28 mouse cellular contexts compared by ENCODE assay signal in genomic region chr19:24314676-24315075, GRCm38 (mm10). TPM values are rescaled to one million over a fixed set of nuclear protein-coding genes. Genes with fewer than 3 reads are reported as not detected.
DNase-seq lines count a peak whose midpoint lies in the region; ATAC-seq and TF ChIP-seq lines count a peak whose summit lies in the region.
"Had no signal": no experiment of that assay in that cellular context is flagged by ENCODE, and none has a peak within 500 bp of the region (broad histone marks: within the 10 kb centered on the region; RNA-seq: fewer than 3 reads in every experiment).

No protein-coding gene starts in this region.

- ATAC-seq in forebrain, postnatal 0 days = no peak
- ATAC-seq in midbrain, embryonic 11.5 days (ENCODE audit: low FRiP score) = no peak
- ATAC-seq in midbrain, embryonic 13.5 days = no peak
- ATAC-seq in liver, embryonic 12.5 days = no peak
- ATAC-seq: forebrain, embryonic 13.5 days; inflammation-experienced regulatory T-cells, adult 6 months; lung, postnatal 0 days; midbrain, embryonic 15.5 days had no signal

- H3K27ac ChIP-seq in forebrain, embryonic 10.5 days = 0 out of 2 replicates have a peak overlapping the region, but pooled peaks have one; percentile 77
- no peak overlapping the region for H3K27ac ChIP-seq in forebrain, postnatal 0 days (ENCODE audit: low read depth, low read length)
- no peak overlapping the region for H3K27ac ChIP-seq in midbrain, embryonic 11.5 days (ENCODE audit: low read depth, low read length)
- no peak overlapping the region for H3K27ac ChIP-seq in midbrain, embryonic 13.5 days
- H3K27ac ChIP-seq in liver, embryonic 12.5 days = no peak overlapping the region
- H3K27ac ChIP-seq: forebrain, embryonic 13.5 days; heart, embryonic 15.5 days; hindbrain, embryonic 15.5 days; layer of hippocampus, adult 2 months; liver, embryonic 13.5 days; midbrain, embryonic 15.5 days; neural tube, embryonic 15.5 days; stomach, embryonic 15.5 days had no signal

- peaks cover 47% of the 10 kb centered on the region for H3K4me1 ChIP-seq in forebrain, embryonic 10.5 days
- H3K4me1 ChIP-seq in forebrain, postnatal 0 days (ENCODE audit: insufficient read depth) = peaks cover 15% of the 10 kb centered on the region
- peaks cover 8% of the 10 kb centered on the region for H3K4me1 ChIP-seq in midbrain, embryonic 11.5 days (ENCODE audit: control insufficient read depth, insufficient read depth, low read length)
- H3K4me1 ChIP-seq in midbrain, embryonic 13.5 days (replicated peaks) = peaks cover 23% of the 10 kb centered on the region
- no peaks in the 10 kb centered on the region for H3K4me1 ChIP-seq in liver, embryonic 12.5 days
- H3K4me1 ChIP-seq: liver, embryonic 13.5 days; stomach, embryonic 15.5 days had no signal

- no peak overlapping the region for H3K9ac ChIP-seq in forebrain, postnatal 0 days
- no peak overlapping the region for H3K9ac ChIP-seq in midbrain, embryonic 11.5 days (ENCODE audit: low read length)
- H3K9ac ChIP-seq in midbrain, embryonic 13.5 days (replicated peaks) = no peak overlapping the region
- no peak overlapping the region for H3K9ac ChIP-seq in liver, embryonic 12.5 days
- H3K9ac ChIP-seq: forebrain, embryonic 13.5 days; heart, embryonic 15.5 days; hindbrain, embryonic 15.5 days; liver, embryonic 13.5 days; midbrain, embryonic 15.5 days; neural tube, embryonic 15.5 days; stomach, embryonic 15.5 days had no signal

- TF ChIP-seq CTCF in forebrain, postnatal 0 days (IDR thresholded peaks at IDR 0.05; ENCODE audit: low read depth) = no peak

- H3K36me3 ChIP-seq in forebrain, embryonic 10.5 days (replicated peaks) = no peaks in the 10 kb centered on the region
- no peaks in the 10 kb centered on the region for H3K36me3 ChIP-seq in forebrain, postnatal 0 days (ENCODE audit: insufficient read depth)
- no peaks in the 10 kb centered on the region for H3K36me3 ChIP-seq in midbrain, embryonic 11.5 days (ENCODE audit: control insufficient read depth, insufficient read depth, low read length)
- H3K36me3 ChIP-seq in midbrain, embryonic 13.5 days = no peaks in the 10 kb centered on the region
- H3K36me3 ChIP-seq in liver, embryonic 12.5 days = no peaks in the 10 kb centered on the region
- H3K36me3 ChIP-seq: heart, embryonic 15.5 days; hindbrain, embryonic 15.5 days; liver, embryonic 13.5 days; midbrain, embryonic 15.5 days; neural tube, embryonic 15.5 days; stomach, embryonic 15.5 days had no signal

- H3K4me2 ChIP-seq in forebrain, postnatal 0 days (ENCODE audit: low read depth) = no peak overlapping the region
- H3K4me2 ChIP-seq in midbrain, embryonic 11.5 days = no peak overlapping the region
- H3K4me2 ChIP-seq in midbrain, embryonic 13.5 days (replicated peaks) = no peak overlapping the region
- H3K4me2 ChIP-seq in liver, embryonic 12.5 days = no peak overlapping the region
- H3K4me2 ChIP-seq: forebrain, embryonic 13.5 days; heart, embryonic 15.5 days; hindbrain, embryonic 15.5 days; liver, embryonic 13.5 days; midbrain, embryonic 15.5 days; neural tube, embryonic 15.5 days; stomach, embryonic 15.5 days had no signal

- no peak for DNase-seq in forebrain, embryonic 10.5 days (ENCODE audit: extremely low spot score, low spot score)
- DNase-seq in forebrain, postnatal 0 days = no peak
- DNase-seq in midbrain, embryonic 11.5 days (ENCODE audit: low spot score, missing footprints) = peak; percentile 68
- DNase-seq in cerebellum, adult 8-10 months = peak; percentile 53
- peak; percentile 57 to 69 for DNase-seq in cerebellum, postnatal 25 days
- DNase-seq in layer of hippocampus, adult 18-20 months (ENCODE audit: low spot score in 2 of 2) = no peak
- DNase-seq: adrenal gland, postnatal 10 days; kidney, adult 11 months; kidney, postnatal 14 days; liver, embryonic 13.5 days; lung, adult 18-20 months; lung, postnatal 4 days; retina, postnatal 1 day; right cerebral cortex, postnatal 14 days; thymus, adult 18-20 months; thymus, postnatal 25 days had no signal

- H3K4me3 ChIP-seq in forebrain, embryonic 10.5 days = no peak overlapping the region
- no peak overlapping the region for H3K4me3 ChIP-seq in forebrain, postnatal 0 days (ENCODE audit: low read depth, low read length)
- H3K4me3 ChIP-seq in midbrain, embryonic 11.5 days (ENCODE audit: low read depth, low read length) = no peak overlapping the region
- no peak overlapping the region for H3K4me3 ChIP-seq in midbrain, embryonic 13.5 days (replicated peaks)
- no peak overlapping the region for H3K4me3 ChIP-seq in liver, embryonic 12.5 days
- H3K4me3 ChIP-seq: forebrain, embryonic 13.5 days; heart, embryonic 15.5 days; hindbrain, embryonic 15.5 days; layer of hippocampus, adult 2 months; liver, embryonic 13.5 days; midbrain, embryonic 15.5 days; neural tube, embryonic 15.5 days; stomach, embryonic 15.5 days had no signal

- no peaks in the 10 kb centered on the region for H3K9me3 ChIP-seq in forebrain, embryonic 10.5 days
- H3K9me3 ChIP-seq in forebrain, postnatal 0 days (ENCODE audit: low read length) = no peaks in the 10 kb centered on the region
- H3K9me3 ChIP-seq in midbrain, embryonic 11.5 days (ENCODE audit: control insufficient read depth, low read length) = no peaks in the 10 kb centered on the region
- no peaks in the 10 kb centered on the region for H3K9me3 ChIP-seq in midbrain, embryonic 13.5 days
- no peaks in the 10 kb centered on the region for H3K9me3 ChIP-seq in liver, embryonic 12.5 days (replicated peaks)
- H3K9me3 ChIP-seq: forebrain, embryonic 13.5 days; G1E; heart, embryonic 15.5 days; hindbrain, embryonic 15.5 days; liver, embryonic 13.5 days; midbrain, embryonic 15.5 days; neural tube, embryonic 15.5 days; stomach, embryonic 15.5 days had no signal

- H3K27me3 ChIP-seq in forebrain, embryonic 10.5 days (ENCODE audit: poor library complexity, severe bottlenecking) = 0 out of 2 replicates have a peak, but pooled peaks cover 13% of the 10 kb centered on the region
- 0 out of 2 replicates have a peak, but pooled peaks cover 3% of the 10 kb centered on the region for H3K27me3 ChIP-seq in forebrain, postnatal 0 days (ENCODE audit: insufficient read depth, low read length)
- H3K27me3 ChIP-seq in midbrain, embryonic 11.5 days (ENCODE audit: control insufficient read depth, insufficient read depth, low read length) = no peaks in the 10 kb centered on the region
- H3K27me3 ChIP-seq in midbrain, embryonic 13.5 days = peaks cover 13% of the 10 kb centered on the region; the same call in 1 of the 2 replicates
- H3K27me3 ChIP-seq in liver, embryonic 12.5 days (replicated peaks) = no peaks in the 10 kb centered on the region
- H3K27me3 ChIP-seq: forebrain, embryonic 13.5 days; heart, embryonic 15.5 days; liver, embryonic 13.5 days; midbrain, embryonic 15.5 days; neural tube, embryonic 15.5 days; stomach, embryonic 15.5 days had no signal

- WGBS in forebrain, embryonic 10.5 days = 94% methylated on average over 11 of the region's 11 CpGs
- 92% methylated on average over 11 of the region's 11 CpGs for WGBS in forebrain, postnatal 0 days
- 93% methylated on average over 11 of the region's 11 CpGs for WGBS in midbrain, embryonic 11.5 days
- 95% methylated on average over 11 of the region's 11 CpGs for WGBS in midbrain, embryonic 13.5 days
- WGBS in liver, embryonic 12.5 days (ENCODE audit: insufficient replicate concordance) = 81% methylated on average over 11 of the region's 11 CpGs

RNA-seq across cellular contexts. Expression of gene Fxn, which starts 34.3 kb away (rescaled TPM):
- 64.0 and 65.9 TPM in 2 replicates for polyA plus RNA-seq in forebrain, embryonic 10.5 days (2016; fragmentation: Nextera tagmentation; extraction: Ambion mirVana)
- 15.0 and 26.0 TPM in 2 replicates for total RNA-seq in forebrain, postnatal 0 days (2014; rRNA removed)
- 33.3 and 33.4 TPM in 2 replicates for polyA plus RNA-seq in forebrain, postnatal 0 days (2015; fragmentation: Nextera tagmentation; extraction: Ambion mirVana)
- polyA plus RNA-seq in midbrain, embryonic 11.5 days (2014; fragmentation: Nextera tagmentation; extraction: Ambion mirVana) = 46.8 and 47.6 TPM in 2 replicates
- polyA plus RNA-seq in midbrain, embryonic 13.5 days (2015; fragmentation: Nextera tagmentation; extraction: Ambion mirVana) = 40.1 and 41.4 TPM in 2 replicates
- 1 to 10 TPM; 6.9 to 9.5 TPM for total RNA-seq in layer of hippocampus, adult 18-20 months (2021)
- 67.9 and 73.6 TPM in 2 replicates for polyA plus RNA-seq in liver, embryonic 12.5 days (2016; fragmentation: Nextera tagmentation; extraction: Ambion mirVana)

Comparison
In these comparisons a context has a peak if more than half of its experiments do, and no peak if none do; other contexts are left out.
1. DNase-seq: peak in midbrain, embryonic 11.5 days (single experiment), cerebellum, adult 8-10 months (single experiment) and cerebellum, postnatal 25 days (2 of 2); none in forebrain, embryonic 10.5 days (single experiment), forebrain, postnatal 0 days (single experiment) and layer of hippocampus, adult 18-20 months (0 of 2).